Mouse (Mus musculus) liver, embryonic 13.5 days (tissue): ENCODE results near the gene Foxp1. TPM values are rescaled to one million over a fixed set of nuclear protein-coding genes. Genes with fewer than 3 reads are reported as not detected.

ENCODE experiments used
- ATAC-seq: fragments of 200-750 bp; cut with Nextera tagmentation; 2 replicates; pipeline ENCODE4 v1.8.0; 2017; ENCODE audit warnings: low read depth, mild to moderate bottlenecking, moderate number of reproducible peaks, moderate library complexity
- DNase-seq: peaks from one replicate; pipeline ENCODE4 v3.0.0; 2022
- H3K27ac ChIP-seq: fragments of 300-500 bp; sonication (generic); 2 replicates; pipeline ENCODE4 v1.5.1; 2015; ENCODE audit warnings: moderate library complexity, mild to moderate bottlenecking, inconsistent platforms
- H3K27me3 ChIP-seq: fragments of 300-500 bp; sonication (generic); 2 replicates; pipeline ENCODE4 v1.6.1; 2015; ENCODE audit warnings: mild to moderate bottlenecking, inconsistent platforms
- H3K36me3 ChIP-seq: fragments of 300-500 bp; sonication (generic); 2 replicates; pipeline ENCODE4 v1.6.1; 2015; ENCODE audit warnings: mild to moderate bottlenecking, inconsistent platforms
- H3K4me1 ChIP-seq: fragments of 300-500 bp; sonication (generic); replicated peaks from 2 replicates; pipeline ENCODE4 v1.6.1; 2015; ENCODE audit warnings: inconsistent platforms
- H3K4me2 ChIP-seq: fragments of 300-500 bp; sonication (generic); 2 replicates; pipeline ENCODE4 v1.6.1; 2015; ENCODE audit warnings: inconsistent platforms, mild to moderate bottlenecking, moderate library complexity
- H3K4me3 ChIP-seq: fragments of 300-500 bp; sonication (generic); replicated peaks from 2 replicates; pipeline ENCODE4 v1.5.1; 2015; ENCODE audit warnings: mild to moderate bottlenecking, inconsistent platforms
- H3K9ac ChIP-seq: fragments of 300-500 bp; sonication (generic); 2 replicates; pipeline ENCODE4 v1.6.1; 2015; ENCODE audit warnings: mild to moderate bottlenecking, inconsistent platforms
- H3K9me3 ChIP-seq: fragments of 300-500 bp; sonication (generic); replicated peaks from 2 replicates; pipeline ENCODE4 v1.6.1; 2016; ENCODE audit warnings: inconsistent platforms
- WGBS: fragments of 180-500 bp; shearing (Covaris S2); methylation state at CpG from one replicate; pipeline ENCODE4 v1.1.7; 2015; ENCODE audit not compliant: insufficient replicate concordance; 5-methylcytosine and 5-hydroxymethylcytosine counted together
- polyA plus RNA-seq: library from polyadenylated mRNA; unstranded; fragments of >200 nt; fragmentation: Nextera tagmentation; extraction: Ambion mirVana; gene quantifications from 2 replicates; pipeline ENCODE4 v1.2.1, GENCODE M21; 2015

Foxp1 gene
- polyA plus RNA-seq, 1 experiment from 2014 or later, result 14.2 TPM

- Histone ChIP-seq H3K27me3 (no peaks in the 10 kb centered on the region), H3K27ac (no peak overlapping the region), H3K36me3 (no peaks in the 10 kb centered on the region), H3K4me1 (peaks cover 30% of the 10 kb centered on the region), H3K9ac (no peak overlapping the region), H3K4me3 (no peak overlapping the region), H3K9me3 (no peaks in the 10 kb centered on the region), H3K4me2 (no peak overlapping the region)
- DNase-seq, result no peak
- WGBS, result 73% methylated on average over 5 of the region's 5 CpGs
- ATAC-seq, result no peak
Measured at GRCm38 (mm10) chr6:99274667-99275066, 247.9 kb downstream of the Foxp1 start.

GRCm38 (mm10) chr6:99274222-99274621 is 248.3 kb downstream of the Foxp1 start:
- H3K4me2 ChIP-seq, result no peak overlapping the region
- H3K27me3 ChIP-seq, result no peaks in the 10 kb centered on the region
- no peak overlapping the region for H3K4me3 ChIP-seq
- 57% methylated on average over 6 of the region's 6 CpGs for WGBS
- H3K9ac ChIP-seq, result no peak overlapping the region
- no peaks in the 10 kb centered on the region for H3K36me3 ChIP-seq
- H3K9me3 ChIP-seq, result no peaks in the 10 kb centered on the region
- DNase-seq (no peak), ATAC-seq (no peak)
- H3K4me1 ChIP-seq, result peaks cover 30% of the 10 kb centered on the region
- H3K27ac ChIP-seq, result no peak overlapping the region

- WGBS, result 68% methylated on average over 5 of the region's 5 CpGs
- H3K9ac ChIP-seq, result no peak overlapping the region
- H3K36me3 ChIP-seq, result no peaks in the 10 kb centered on the region
- no peaks in the 10 kb centered on the region for H3K27me3 ChIP-seq
- peaks cover 30% of the 10 kb centered on the region for H3K4me1 ChIP-seq
- H3K4me3 ChIP-seq, result no peak overlapping the region
- no peak overlapping the region for H3K27ac ChIP-seq
- no peaks in the 10 kb centered on the region for H3K9me3 ChIP-seq
- no peak overlapping the region for H3K4me2 ChIP-seq
- ATAC-seq (no peak), DNase-seq (no peak)
Measured at GRCm38 (mm10) chr6:99273177-99273576, 249.3 kb downstream of the Foxp1 start.

- no peaks in the 10 kb centered on the region for H3K27me3 ChIP-seq
- no peak overlapping the region for H3K9ac ChIP-seq
- H3K27ac ChIP-seq, result no peak overlapping the region
- no peak overlapping the region for H3K4me3 ChIP-seq
- H3K36me3 ChIP-seq, result no peaks in the 10 kb centered on the region
- no peak for ATAC-seq
- no peak overlapping the region for H3K4me2 ChIP-seq
- H3K9me3 ChIP-seq, result no peaks in the 10 kb centered on the region
- H3K4me1 ChIP-seq, result peaks cover 26% of the 10 kb centered on the region
- 63% methylated on average over 3 of the region's 3 CpGs for WGBS
- DNase-seq, result no peak
Measured at GRCm38 (mm10) chr6:99272174-99272573, 250.3 kb downstream of the Foxp1 start.

GRCm38 (mm10) chr6:99271741-99272140 is 250.8 kb downstream of the Foxp1 start:
- ATAC-seq (no peak), DNase-seq (no peak)
- H3K9ac ChIP-seq, result no peak overlapping the region
- no peak overlapping the region for H3K4me3 ChIP-seq
- WGBS, result 68% methylated on average over 7 of the region's 7 CpGs
- H3K36me3 ChIP-seq, result no peaks in the 10 kb centered on the region
- H3K4me1 ChIP-seq, result peaks cover 25% of the 10 kb centered on the region
- no peaks in the 10 kb centered on the region for H3K9me3 ChIP-seq
- H3K27me3 ChIP-seq, result no peaks in the 10 kb centered on the region
- H3K27ac ChIP-seq, result no peak overlapping the region
- H3K4me2 ChIP-seq, result no peak overlapping the region

GRCm38 (mm10) chr6:99269921-99270320 is 252.6 kb downstream of the Foxp1 start:
- Histone ChIP-seq H3K9me3 (no peaks in the 10 kb centered on the region), H3K27ac (no peak overlapping the region), H3K9ac (no peak overlapping the region), H3K4me1 (peaks cover 33% of the 10 kb centered on the region), H3K4me3 (no peak overlapping the region), H3K4me2 (no peak overlapping the region), H3K36me3 (no peaks in the 10 kb centered on the region), H3K27me3 (no peaks in the 10 kb centered on the region)
- ATAC-seq, result no peak
- 54% methylated on average over 6 of the region's 6 CpGs for whole genome bisulfite sequencing
- no peak for DNase-seq

GRCm38 (mm10) chr6:99268171-99269061 is 254.1 kb downstream of the Foxp1 start:
- Histone ChIP-seq H3K4me3 (no peak overlapping the region), H3K9me3 (no peaks in the 10 kb centered on the region), H3K27ac (no peak overlapping the region), H3K27me3 (no peaks in the 10 kb centered on the region), H3K4me1 (peaks cover 38% of the 10 kb centered on the region), H3K4me2 (no peak overlapping the region), H3K9ac (no peak overlapping the region), H3K36me3 (no peaks in the 10 kb centered on the region)
- ATAC-seq, result no peak
- WGBS, result 71% methylated on average over 20 of the region's 20 CpGs
- no peak for DNase-seq

- peaks cover 32% of the 10 kb centered on the region for H3K4me1 ChIP-seq
Measured at GRCm38 (mm10) chr6:99265945-99266656, 256.4 kb downstream of the Foxp1 start.

GRCm38 (mm10) chr6:99265173-99265572 is 257.3 kb downstream of the Foxp1 start:
- WGBS, result 33% methylated on average over 4 of the region's 4 CpGs
- Histone ChIP-seq H3K27me3 (no peaks in the 10 kb centered on the region), H3K4me3 (no peak overlapping the region), H3K27ac (no peak overlapping the region), H3K4me1 (peaks cover 32% of the 10 kb centered on the region), H3K4me2 (peak overlapping the region; percentile 42; the same call in 1 of the 2 replicates), H3K9me3 (no peaks in the 10 kb centered on the region), H3K9ac (no peak overlapping the region), H3K36me3 (no peaks in the 10 kb centered on the region)
- no peak for ATAC-seq
- DNase-seq, result no peak

More at GRCm38 (mm10) chr6:99265945-99266656, 256.4 kb downstream of the Foxp1 start:
- H3K9me3 ChIP-seq, result no peaks in the 10 kb centered on the region
- no peaks in the 10 kb centered on the region for H3K27me3 ChIP-seq
- H3K4me3 ChIP-seq, result peak overlapping the region; percentile 29
- WGBS, result 27% methylated on average over 13 of the region's 13 CpGs
- ATAC-seq (0 out of 2 replicates have a peak, but pooled peaks have one; percentile 23), DNase-seq (no peak)
- H3K9ac ChIP-seq, result peak overlapping the region; percentile 34
- no peaks in the 10 kb centered on the region for H3K36me3 ChIP-seq
- H3K27ac ChIP-seq, result peak overlapping the region; percentile 56
- H3K4me2 ChIP-seq, result peak overlapping the region; percentile 42

- Histone ChIP-seq H3K9ac (no peak overlapping the region), H3K4me1 (peaks cover 32% of the 10 kb centered on the region), H3K27me3 (no peaks in the 10 kb centered on the region), H3K4me2 (peak overlapping the region; percentile 23; the same call in 1 of the 2 replicates), H3K27ac (0 out of 2 replicates have a peak overlapping the region, but pooled peaks have one; percentile 39), H3K4me3 (no peak overlapping the region), H3K9me3 (no peaks in the 10 kb centered on the region), H3K36me3 (no peaks in the 10 kb centered on the region)
- DNase-seq (no peak), ATAC-seq (no peak; the same call in 1 of the 2 replicates)
- WGBS, result 20% methylated on average over 13 of the region's 13 CpGs
Measured at GRCm38 (mm10) chr6:99264192-99265093, 258.1 kb downstream of the Foxp1 start.

GRCm38 (mm10) chr6:99263886-99264185 is 258.7 kb downstream of the Foxp1 start:
- H3K4me3 ChIP-seq, result no peak overlapping the region
- peak overlapping the region; percentile 39 for H3K27ac ChIP-seq
- H3K4me2 ChIP-seq, result peak overlapping the region; percentile 23; the same call in 1 of the 2 replicates
- H3K9ac ChIP-seq, result no peak overlapping the region
- 26% methylated on average over 2 of the region's 2 CpGs for WGBS
- no peaks in the 10 kb centered on the region for H3K27me3 ChIP-seq
- H3K36me3 ChIP-seq, result no peaks in the 10 kb centered on the region
- no peak for DNase-seq
- no peaks in the 10 kb centered on the region for H3K9me3 ChIP-seq
- no peak for ATAC-seq
- H3K4me1 ChIP-seq, result peaks cover 32% of the 10 kb centered on the region
